Mouse (Mus musculus): ENCODE data around the gene Serpinb8. TPM values are rescaled to one million over a fixed set of nuclear protein-coding genes. Genes with fewer than 3 reads are reported as not detected.

Serpinb8 gene
- polyA plus RNA-seq, 1 experiment = 0.68 TPM

GRCm38 (mm10) chr1:107638459-107638858 lies 48.7 kb downstream of the Serpinb8 start:
- 86% methylated on average over 3 of the region's 3 CpGs for WGBS
- DNase-seq (ENCODE audit: low read depth, low spot score) = no peak

- DNase-seq (ENCODE audit: low read depth, low spot score) = no peak
- 86% methylated on average over 2 of the region's 2 CpGs for WGBS
Observed at GRCm38 (mm10) chr1:107642457-107643118, 52.8 kb downstream of the Serpinb8 start.

GRCm38 (mm10) chr1:107645086-107645485 lies 55.3 kb downstream of the Serpinb8 start:
- 21% methylated on average over 6 of the region's 6 CpGs for WGBS
- DNase-seq (ENCODE audit: low read depth, low spot score) = no peak

GRCm38 (mm10) chr1:107657689-107658088 lies 67.9 kb downstream of the Serpinb8 start:
- WGBS = 16% methylated on average over 2 of the region's 2 CpGs
- DNase-seq (ENCODE audit: low read depth, low spot score) = no peak

Other genes with a start within 250 kb of the Serpinb8 start
- gene Serpinb11, start 228.8 kb upstream of the Serpinb8 start, polyA plus RNA-seq (2012; rRNA removed) = not detected in 2 replicates
- not detected in 2 replicates for gene Serpinb7, start 190.4 kb upstream of the Serpinb8 start, polyA plus RNA-seq (2012; rRNA removed)
- 0.15 and 0.36 TPM in 2 replicates for gene Serpinb2, start 78.6 kb upstream of the Serpinb8 start, polyA plus RNA-seq (2012; rRNA removed)